Comparison of ENCODE assay signal across 12 mouse cellular contexts in the genomic region with DNA sequence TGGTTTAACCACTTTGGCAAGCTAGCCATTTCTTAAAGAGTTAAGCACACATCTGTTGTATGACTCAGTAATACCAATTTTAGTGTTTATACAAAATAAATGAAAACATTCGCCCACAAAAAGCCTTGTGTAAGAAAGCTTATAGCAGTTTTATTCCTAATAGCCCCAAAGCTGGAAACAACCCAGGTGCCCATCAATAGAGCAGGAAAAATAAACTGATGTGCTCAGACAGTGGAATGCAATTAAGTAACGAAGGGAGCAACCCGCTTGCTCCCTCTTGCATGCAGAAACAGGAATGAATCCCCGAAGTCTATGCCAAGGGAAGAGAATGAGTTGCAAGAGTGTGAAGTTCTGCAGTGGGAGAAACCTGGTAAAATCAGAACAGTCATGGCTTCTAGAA.
"Had no signal": no experiment of that assay in that cellular context is flagged by ENCODE, and none has a peak within 500 bp of the region (broad histone marks: within the 10 kb centered on the region; RNA-seq: fewer than 3 reads in every experiment).

No protein-coding gene starts in this region.

- H3K9me3 ChIP-seq: liver, embryonic 15.5 days; midbrain, embryonic 13.5 days had no signal

- H3K36me3 ChIP-seq: liver, embryonic 15.5 days; midbrain, embryonic 13.5 days had no signal

- H3K4me1 ChIP-seq: liver, embryonic 15.5 days; midbrain, embryonic 13.5 days had no signal

- H3K4me3 ChIP-seq: left cerebral cortex, adult 2 months; liver, embryonic 15.5 days; midbrain, embryonic 13.5 days had no signal

- H3K4me2 ChIP-seq: liver, embryonic 15.5 days; midbrain, embryonic 13.5 days had no signal

- H3K27me3 ChIP-seq: liver, embryonic 15.5 days; midbrain, embryonic 13.5 days had no signal

- H3K9ac ChIP-seq: liver, embryonic 15.5 days; midbrain, embryonic 13.5 days had no signal

- DNase-seq: kidney, adult 8-10 months; kidney, postnatal 36 days; layer of hippocampus, adult 9-11 months; liver; lung, adult 2 months; lung, postnatal 36 days; thymus, postnatal 4 days had no signal

- H3K27ac ChIP-seq: left cerebral cortex, adult 2 months; liver, embryonic 15.5 days; midbrain, embryonic 13.5 days; stomach, postnatal 0 days had no signal

- ATAC-seq: lung, postnatal 0 days; midbrain, embryonic 13.5 days had no signal
